20 mouse cellular contexts compared by ENCODE assay signal in the genomic region with DNA sequence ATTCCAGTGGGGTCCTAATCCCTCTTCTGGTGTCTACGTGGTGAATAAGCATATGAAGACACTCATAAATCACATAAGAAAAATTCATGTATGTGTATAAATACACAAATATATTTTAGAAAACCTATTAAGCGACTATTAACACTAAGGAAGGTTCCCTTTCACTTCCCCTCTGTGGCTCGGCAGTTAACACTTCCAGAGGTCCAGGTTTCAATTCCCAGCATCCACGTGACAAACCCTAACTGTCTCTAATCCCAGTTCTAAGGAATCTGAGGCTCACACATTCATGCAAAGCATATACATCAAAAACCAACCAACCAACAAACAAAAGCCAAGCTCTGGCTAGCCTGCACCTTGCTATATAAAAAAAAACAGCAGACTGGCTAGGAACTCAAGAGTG. TPM values are rescaled to one million over a fixed set of nuclear protein-coding genes. Genes with fewer than 3 reads are reported as not detected.
DNase-seq lines count a peak whose midpoint lies in the region; ATAC-seq and TF ChIP-seq lines count a peak whose summit lies in the region.
"Had no signal": no experiment of that assay in that cellular context is flagged by ENCODE, and none has a peak within 500 bp of the region (broad histone marks: within the 10 kb centered on the region; RNA-seq: fewer than 3 reads in every experiment).

No protein-coding gene starts in this region.

- no peak for DNase-seq in gastrocnemius, adult 2 months
- DNase-seq in gastrocnemius, adult 18-20 months (ENCODE audit: low spot score): no peak
- DNase-seq in liver, adult 2 months (ENCODE audit: extremely low read depth, low read depth, low spot score): no peak
- DNase-seq in liver (no peak), MEL (ENCODE audit: low read depth, low spot score) (no peak)
- DNase-seq in spleen, postnatal 4 days (ENCODE audit: low spot score in 2 of 2): no peak
- no peak for DNase-seq in right cerebral cortex, postnatal 14 days
- DNase-seq: B cell, adult 2 months; kidney, adult 2 months; kidney, postnatal 36 days; lung, postnatal 36 days had no signal

- WGBS in liver, adult 2 months: 35% methylated on average over 4 of the region's 4 CpGs
- 51% methylated on average over 4 of the region's 4 CpGs for WGBS in liver, embryonic 15.5 days (ENCODE audit: insufficient replicate concordance)

- H3K27me3 ChIP-seq in liver, adult 2 months (ENCODE audit: control insufficient read depth, insufficient read depth, low read length): no peaks in the 10 kb centered on the region
- no peaks in the 10 kb centered on the region for H3K27me3 ChIP-seq in MEL (ENCODE audit: control insufficient read depth in 1 of 2, insufficient read depth in 2 of 2, low read length in 2 of 2)
- no peaks in the 10 kb centered on the region for H3K27me3 ChIP-seq in liver, embryonic 15.5 days
- H3K27me3 ChIP-seq: embryonic facial prominence, embryonic 12.5 days had no signal

- peak overlapping the region; percentile 7; the same call in 1 of the 2 replicates for H3K27ac ChIP-seq in gastrocnemius, adult 2 months
- H3K27ac ChIP-seq in liver, adult 2 months (replicated peaks; ENCODE audit: insufficient read depth, low read depth, low read length): 0 out of 2 replicates have a peak overlapping the region, but pooled peaks have one; percentile 11
- H3K27ac ChIP-seq in MEL (ENCODE audit: control insufficient read depth, low read depth, low read length): 0 out of 2 replicates have a peak overlapping the region, but pooled peaks have one; percentile 1
- peak overlapping the region; percentile 24 for H3K27ac ChIP-seq in liver, embryonic 15.5 days (replicated peaks)
- H3K27ac ChIP-seq: embryonic facial prominence, embryonic 12.5 days had no signal

- ATAC-seq in liver, embryonic 15.5 days (ENCODE audit: insufficient read depth): no peak
- ATAC-seq: activated CD4-positive, CD25-positive, alpha-beta regulatory T cell, adult 4 months had no signal

- H3K4me1 ChIP-seq in liver, adult 2 months (ENCODE audit: control insufficient read depth, insufficient read depth, low read length): peaks cover 30% of the 10 kb centered on the region
- H3K4me1 ChIP-seq in MEL (ENCODE audit: control insufficient read depth in 1 of 2, insufficient read depth in 2 of 2, low read length in 2 of 2): peaks cover 46 to 63% of the 10 kb centered on the region in 2 experiments
- H3K4me1 ChIP-seq in liver, embryonic 15.5 days (replicated peaks): peaks cover 79% of the 10 kb centered on the region

- TF ChIP-seq EP300 in MEL (IDR thresholded peaks at IDR 0.05; ENCODE audit: low read depth in 1 of 2, low read length in 2 of 2): no peak

- intact Hi-C loops in gastrocnemius, adult 2 months (cut with DNase I): no loop called here

- no peak overlapping the region for H3K4me3 ChIP-seq in gastrocnemius, adult 2 months
- no peak overlapping the region for H3K4me3 ChIP-seq in liver, adult 2 months (ENCODE audit: insufficient read depth, low read depth, low read length)
- H3K4me3 ChIP-seq in MEL (ENCODE audit: control insufficient read depth in 1 of 2, insufficient read depth in 1 of 2, low read depth in 2 of 2, low read length in 2 of 2): peak overlapping the region in 1 of 2 experiments; percentile 40; a peak in 2 of 4 replicates
- H3K4me3 ChIP-seq in liver, embryonic 15.5 days (replicated peaks): no peak overlapping the region
- H3K4me3 ChIP-seq: embryonic facial prominence, embryonic 12.5 days had no signal

- peak overlapping the region; percentile 70 for H3K4me2 ChIP-seq in liver, embryonic 15.5 days
- H3K4me2 ChIP-seq: embryonic facial prominence, embryonic 12.5 days had no signal

- TF ChIP-seq POLR2A in liver, adult 2 months (IDR thresholded peaks at IDR 0.05; ENCODE audit: extremely low read depth, insufficient read depth, low read length): no peak
- no peak for TF ChIP-seq POLR2A in MEL (IDR thresholded peaks at IDR 0.05; ENCODE audit: control insufficient read depth in 1 of 2, insufficient read depth in 1 of 2, low read depth in 1 of 2, low read length in 2 of 2, poor library complexity in 1 of 2)

- peaks cover 58% of the 10 kb centered on the region; the same call in 1 of the 2 replicates for H3K79me2 ChIP-seq in liver, adult 2 months (ENCODE audit: control insufficient read depth, insufficient read depth, low read length)
- H3K79me2 ChIP-seq in MEL (ENCODE audit: control insufficient read depth, insufficient read depth, low read length, poor library complexity): peaks cover 94% of the 10 kb centered on the region

- TF ChIP-seq RAD21 in MEL (IDR thresholded peaks at IDR 0.05; ENCODE audit: low read depth, low read length): no peak

- no peak overlapping the region for H3K9ac ChIP-seq in liver, adult 2 months (ENCODE audit: low read depth, low read length)
- H3K9ac ChIP-seq in MEL (ENCODE audit: control insufficient read depth, low read depth, low read length, poor library complexity, severe bottlenecking): peak overlapping the region; percentile 11
- no peak overlapping the region for H3K9ac ChIP-seq in liver, embryonic 15.5 days
- H3K9ac ChIP-seq: embryonic facial prominence, embryonic 12.5 days had no signal

- no peaks in the 10 kb centered on the region for H3K9me3 ChIP-seq in MEL (replicated peaks; ENCODE audit: insufficient read depth, low read length)
- no peaks in the 10 kb centered on the region for H3K9me3 ChIP-seq in liver, embryonic 15.5 days (replicated peaks)
- H3K9me3 ChIP-seq: embryonic facial prominence, embryonic 12.5 days had no signal

- H3K36me3 ChIP-seq in liver, adult 2 months (ENCODE audit: control insufficient read depth, insufficient read depth, low read length): no peaks in the 10 kb centered on the region; the same call in 1 of the 2 replicates
- H3K36me3 ChIP-seq in MEL (ENCODE audit: control insufficient read depth in 1 of 2, insufficient read depth in 2 of 2, low read length in 2 of 2): peaks cover 48 to 77% of the 10 kb centered on the region in 2 experiments
- H3K36me3 ChIP-seq in liver, embryonic 15.5 days (replicated peaks): peaks cover 40% of the 10 kb centered on the region

- TF ChIP-seq CTCF in gastrocnemius, adult 2 months (IDR thresholded peaks at IDR 0.05): no peak
- TF ChIP-seq CTCF in liver, adult 2 months (IDR thresholded peaks at IDR 0.05; ENCODE audit: low read depth, low read length): no peak
- no peak for TF ChIP-seq CTCF in MEL (IDR thresholded peaks at IDR 0.05 in 2 of 3, conservative IDR thresholded peaks at IDR 0.05 in 1 of 3; ENCODE audit: control insufficient read depth in 1 of 3, insufficient read depth in 1 of 3, low read depth in 2 of 3, low read length in 3 of 3, poor library complexity in 1 of 3, severe bottlenecking in 1 of 3)

TF ChIP-seq in MEL, 35 proteins besides CTCF, POLR2A, EP300 and RAD21:
- TF ChIP-seq TAL1 (IDR thresholded peaks at IDR 0.05; ENCODE audit: low read length) (no peak), MAX (IDR thresholded peaks at IDR 0.05; ENCODE audit: low read length) (no peak), GATA1 (IDR thresholded peaks at IDR 0.05; ENCODE audit: low read depth, low read length) (no peak), USF2 (IDR thresholded peaks at IDR 0.05; ENCODE audit: borderline replicate concordance in 1 of 2, insufficient read depth in 1 of 2, low read depth in 1 of 2, low read length in 2 of 2) (no peak), TCF12 (IDR thresholded peaks at IDR 0.05; ENCODE audit: low read depth, low read length) (no peak), HCFC1 (IDR thresholded peaks at IDR 0.05; ENCODE audit: low read depth, low read length) (no peak), MYB (IDR thresholded peaks at IDR 0.05; ENCODE audit: low read depth, low read length) (no peak), JUND (IDR thresholded peaks at IDR 0.05; ENCODE audit: low read depth, low read length) (no peak), MAFK (IDR thresholded peaks at IDR 0.05; ENCODE audit: borderline replicate concordance, low read depth, low read length) (no peak), POLR2AphosphoS2 (IDR thresholded peaks at IDR 0.05; ENCODE audit: low read length) (no peak), CHD2 (IDR thresholded peaks at IDR 0.05; ENCODE audit: low read length) (no peak), ELF1 (IDR thresholded peaks at IDR 0.05; ENCODE audit: low read depth, low read length) (no peak), BHLHE40 (IDR thresholded peaks at IDR 0.05; ENCODE audit: borderline replicate concordance, low read depth, low read length) (no peak), MEF2A (IDR thresholded peaks at IDR 0.05; ENCODE audit: extremely low read depth, insufficient replicate concordance, low read depth, low read length, poor library complexity, severe bottlenecking) (no peak)

RNA-seq across cellular contexts. Expression of gene Luc7l3, which starts 4.3 kb away (rescaled TPM):
- total RNA-seq in gastrocnemius, adult 2 months (2021): 10 to 100 TPM; 41.1 to 48.6 TPM
- total RNA-seq in gastrocnemius, adult 18-20 months (2021): 10 to 100 TPM; 30.3 to 44.2 TPM
- total RNA-seq in liver, adult 2 months (2014; rRNA removed): 17.9 and 20.1 TPM in 2 replicates
- 2.5 and 4.6 TPM in 2 replicates for polyA plus RNA-seq in liver, adult 2 months (2012; rRNA removed)
- total RNA-seq in MEL (2012; rRNA removed): 47.3 and 52.3 TPM in 2 replicates
- polyA plus RNA-seq in MEL (2012; ENCODE audit: insufficient read depth in 1 of 2, insufficient read length in 2 of 2, low read depth in 1 of 2, low replicate concordance in 2 of 2, missing spikeins in 1 of 2): 10 to 100 TPM; 54.7 to 90.5 TPM
- 35.5 and 36.8 TPM in 2 replicates for polyA plus RNA-seq in liver, embryonic 15.5 days (2015; fragmentation: Nextera tagmentation; extraction: Ambion mirVana)

RNA-seq across cellular contexts. Expression of gene Ankrd40, which starts 10.3 kb away (rescaled TPM):
- total RNA-seq in gastrocnemius, adult 2 months (2021): 100 to 1,000 TPM; 203 to 264 TPM
- total RNA-seq in gastrocnemius, adult 18-20 months (2021): 100 to 1,000 TPM; 245 to 246 TPM
- 28.0 and 30.0 TPM in 2 replicates for total RNA-seq in liver, adult 2 months (2014; rRNA removed)
- 47.6 and 56.5 TPM in 2 replicates for polyA plus RNA-seq in liver, adult 2 months (2012; rRNA removed)
- 37.1 and 39.4 TPM in 2 replicates for total RNA-seq in MEL (2012; rRNA removed)
- 10 to 100 TPM in 1 of 2 experiments, not detected in 1; 60.0 TPM for polyA plus RNA-seq in MEL (2012; ENCODE audit: insufficient read depth in 1 of 2, insufficient read length in 2 of 2, low read depth in 1 of 2, low replicate concordance in 2 of 2, missing spikeins in 1 of 2)
- polyA plus RNA-seq in liver, embryonic 15.5 days (2015; fragmentation: Nextera tagmentation; extraction: Ambion mirVana): 7.4 and 9.0 TPM in 2 replicates

RNA-seq across cellular contexts. Expression of gene Gm21885, which starts 35.8 kb away (rescaled TPM):
- not detected for total RNA-seq in gastrocnemius, adult 2 months (2021)
- total RNA-seq in gastrocnemius, adult 18-20 months (2021): not detected
- 0.67 TPM in 1 of 2 replicates, not detected in the other for total RNA-seq in liver, adult 2 months (2014; rRNA removed)
- 0.16 and 0.49 TPM in 2 replicates for polyA plus RNA-seq in liver, adult 2 months (2012; rRNA removed)
- total RNA-seq in MEL (2012; rRNA removed): not detected in 2 replicates
- polyA plus RNA-seq in MEL (2012; ENCODE audit: insufficient read depth in 1 of 2, insufficient read length in 2 of 2, low read depth in 1 of 2, low replicate concordance in 2 of 2, missing spikeins in 1 of 2): under 1 TPM in 1 of 2 experiments, not detected in 1; 0.74 TPM
- 0.15 TPM in 1 of 2 replicates, not detected in the other for polyA plus RNA-seq in liver, embryonic 15.5 days (2015; fragmentation: Nextera tagmentation; extraction: Ambion mirVana)
- total RNA-seq: adrenal gland, postnatal 4 days; gastrocnemius, postnatal 4 days; layer of hippocampus, postnatal 25 days had no signal
- polyA plus RNA-seq: embryonic facial prominence, embryonic 12.5 days; frontal cortex, adult 2 months; kidney, adult 2 months; spleen, adult 2 months; testis, adult 2 months had no signal
